Mouse (Mus musculus) cerebellum, adult 2 months (tissue): ENCODE data around the gene Slc4a7.

Experiments used
- CTCF ChIP-seq: fragments of 200-500 bp; IDR thresholded peaks from 2 replicates; pipeline ENCODE4 v1.5.1; 2011; ENCODE audit warnings: low read depth, mild to moderate bottlenecking, control low read depth, low read length, moderate library complexity, borderline replicate concordance; ENCODE audit not compliant: insufficient read depth
- POLR2A ChIP-seq: fragments of 200-500 bp; IDR thresholded peaks from 2 replicates; pipeline ENCODE4 v1.6.1; 2011; ENCODE audit warnings: low read length, control low read depth, borderline replicate concordance; ENCODE audit not compliant: insufficient read depth

- TF ChIP-seq CTCF, result no peak
- TF ChIP-seq POLR2A, result no peak
Measured at GRCm38 (mm10) chr14:14799861-14800260, 97.8 kb downstream of the Slc4a7 start.
